Mouse (Mus musculus) mesoderm, embryonic 11.5 days (tissue): ENCODE data around the gene Cct8.
"Not testable (repeated sequence)": the region's sequence is repeated elsewhere in the genome, so short reads cannot be mapped to it uniquely, and the experiment has no call there.

Experiments
- DNase-seq: peaks from one replicate; pipeline ENCODE4 v3.0.0-alpha.2; 2012; ENCODE audit warnings: low read depth, low spot score

Cct8 gene

GRCm38 (mm10) chr16:87495716-87496447 lies at the start of gene Cct8:
TSS of gene Cct8 (minus strand) at chr16:87495873.
- DNase-seq: peak; percentile 98

- DNase-seq: no peak
Observed at GRCm38 (mm10) chr16:87528755-87529154, 33.1 kb upstream of the Cct8 start.

- no peak for DNase-seq
Observed at GRCm38 (mm10) chr16:87527553-87528249, 32.0 kb upstream of the Cct8 start.

- DNase-seq: no peak
Observed at GRCm38 (mm10) chr16:87524228-87524627, 28.6 kb upstream of the Cct8 start.

- DNase-seq: no peak
Observed at GRCm38 (mm10) chr16:87512331-87512730, 16.7 kb upstream of the Cct8 start.

GRCm38 (mm10) chr16:87511706-87512105 lies 16.0 kb upstream of the Cct8 start:
- DNase-seq: no peak

- peak; percentile 30 for DNase-seq
Observed at GRCm38 (mm10) chr16:87501304-87502078, 5.8 kb upstream of the Cct8 start.

GRCm38 (mm10) chr16:87499556-87499955 lies 3.9 kb upstream of the Cct8 start:
- no peak for DNase-seq

- DNase-seq: no peak
Observed at GRCm38 (mm10) chr16:87497171-87497570, 1.5 kb upstream of the Cct8 start.

GRCm38 (mm10) chr16:87496728-87497127 lies 1.1 kb upstream of the Cct8 start:
- DNase-seq: no peak

GRCm38 (mm10) chr16:87494955-87495655 lies 568 bp downstream of the Cct8 start:
- no peak for DNase-seq

- not testable (repeated sequence) for DNase-seq
Observed at GRCm38 (mm10) chr16:87492191-87492792, 3.4 kb downstream of the Cct8 start.

- DNase-seq: no peak
Observed at GRCm38 (mm10) chr16:87488605-87489004, 7.1 kb downstream of the Cct8 start.

GRCm38 (mm10) chr16:87486739-87487138 lies 8.9 kb downstream of the Cct8 start:
- DNase-seq: no peak

GRCm38 (mm10) chr16:87484367-87484766 lies 11.3 kb downstream of the Cct8 start:
- DNase-seq: no peak

GRCm38 (mm10) chr16:87470579-87470978 lies 25.1 kb downstream of the Cct8 start:
- DNase-seq: no peak

- DNase-seq: no peak
Observed at GRCm38 (mm10) chr16:87458752-87459151, 36.9 kb downstream of the Cct8 start.

GRCm38 (mm10) chr16:87455180-87455611 lies 40.5 kb downstream of the Cct8 start:
- peak; percentile 24 for DNase-seq

- peak; percentile 87 for DNase-seq
Observed at GRCm38 (mm10) chr16:87454419-87455179, 41.1 kb downstream of the Cct8 start, which contains the start of gene Usp16. TSS of gene Usp16 (plus strand) at chr16:87454703.

- DNase-seq: no peak
Observed at GRCm38 (mm10) chr16:87453226-87453625, 42.4 kb downstream of the Cct8 start.
